Comparison of ENCODE assay signal across 16 mouse cellular contexts in the genomic region with DNA sequence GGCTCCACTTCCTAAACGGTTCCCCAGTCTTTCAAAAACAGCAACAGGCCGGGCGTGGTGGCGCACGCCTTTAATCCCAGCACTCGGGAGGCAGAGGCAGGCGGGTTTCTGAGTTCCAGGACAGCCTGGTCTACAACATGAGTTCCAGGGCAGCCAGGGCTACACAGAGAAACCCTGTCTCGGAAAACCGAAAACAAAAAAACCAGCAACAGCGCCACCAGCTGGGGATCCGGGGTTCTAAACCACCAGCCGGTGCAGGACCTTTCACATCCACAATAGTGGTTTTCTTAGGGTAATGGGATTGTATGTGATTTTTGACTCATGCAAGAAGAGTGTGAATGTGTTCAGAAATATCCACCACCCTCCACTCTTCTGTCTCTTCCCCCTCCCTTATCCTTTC.
"Had no signal": no experiment of that assay in that cellular context is flagged by ENCODE, and none has a peak within 500 bp of the region (broad histone marks: within the 10 kb centered on the region; RNA-seq: fewer than 3 reads in every experiment).

No protein-coding gene starts in this region.

- H3K9me3 ChIP-seq: lung, embryonic 15.5 days; midbrain, embryonic 12.5 days; midbrain, embryonic 15.5 days; neural tube, embryonic 12.5 days; stomach, embryonic 15.5 days had no signal

- H3K4me3 ChIP-seq: lung, embryonic 15.5 days; megakaryocyte, embryonic 14.5 days; midbrain, embryonic 12.5 days; midbrain, embryonic 15.5 days; neural tube, embryonic 12.5 days; stomach, embryonic 15.5 days had no signal

- H3K9ac ChIP-seq: lung, embryonic 15.5 days; midbrain, embryonic 12.5 days; midbrain, embryonic 15.5 days; neural tube, embryonic 12.5 days; stomach, embryonic 15.5 days had no signal

- H3K36me3 ChIP-seq: lung, embryonic 15.5 days; midbrain, embryonic 12.5 days; midbrain, embryonic 15.5 days; neural tube, embryonic 12.5 days; stomach, embryonic 15.5 days had no signal

- ATAC-seq: lung, postnatal 0 days; midbrain, embryonic 15.5 days had no signal

- H3K4me1 ChIP-seq: neural tube, embryonic 12.5 days had no signal

- H3K4me2 ChIP-seq: lung, embryonic 15.5 days; midbrain, embryonic 12.5 days; midbrain, embryonic 15.5 days; neural tube, embryonic 12.5 days; stomach, embryonic 15.5 days had no signal

- DNase-seq: lung, adult 2 months; lung, postnatal 14 days; lung, postnatal 36 days; right cerebral cortex, postnatal 14 days; thymus, adult 2 months; thymus, postnatal 25 days; thymus, postnatal 4 days had no signal

- H3K27me3 ChIP-seq: midbrain, embryonic 15.5 days; neural tube, embryonic 12.5 days had no signal

- H3K27ac ChIP-seq: lung, embryonic 15.5 days; macrophage; midbrain, embryonic 12.5 days; midbrain, embryonic 15.5 days; neural tube, embryonic 12.5 days; stomach, embryonic 15.5 days; stomach, postnatal 0 days had no signal
